Mouse (Mus musculus): Measurements from ENCODE around the gene Nrip1.
A peak's percentile ranks its signal among the peaks of the same experiment; 100 is the strongest.

The Nrip1 gene

DNA sequence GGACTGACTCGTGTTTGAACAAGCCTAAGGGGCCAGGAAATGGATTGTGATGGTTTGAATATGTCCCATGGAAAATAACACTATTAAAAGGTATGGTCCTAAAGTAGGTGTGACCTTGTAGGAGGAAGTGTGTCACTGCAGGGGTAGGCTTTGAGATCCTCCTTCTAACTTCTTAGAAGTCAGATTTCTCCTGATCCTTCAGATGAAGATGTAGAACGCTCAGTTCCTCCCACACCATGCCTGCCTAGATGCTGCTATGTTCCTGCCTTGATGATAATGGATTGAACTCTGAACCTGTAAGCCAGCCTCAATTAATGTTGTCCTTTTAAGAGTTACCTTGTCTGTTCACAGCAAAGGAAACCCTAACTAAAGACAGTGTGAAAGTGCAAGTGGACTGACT is 62.8 kb downstream of the Nrip1 start:
- DNase-seq, result no peak

DNA sequence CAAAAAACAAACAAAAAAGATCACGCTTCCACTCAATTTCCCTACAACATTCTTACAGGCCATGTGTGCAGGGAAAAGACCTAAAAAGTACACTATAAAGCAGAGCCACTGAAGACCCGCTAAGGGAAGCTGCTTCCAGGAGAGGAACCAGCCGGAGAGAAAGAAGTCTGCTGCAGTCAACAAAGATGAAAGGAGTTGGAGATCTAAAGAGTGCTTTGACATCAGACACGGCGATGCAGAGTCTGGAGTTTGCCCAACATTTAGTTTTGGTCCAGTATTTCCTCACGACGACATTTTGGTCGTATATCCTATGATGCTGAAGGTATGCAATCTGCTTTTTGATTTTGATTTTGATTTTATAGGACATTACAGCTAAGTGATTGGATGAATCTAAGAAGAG is 63.3 kb downstream of the Nrip1 start:
- no peak for DNase-seq

DNA sequence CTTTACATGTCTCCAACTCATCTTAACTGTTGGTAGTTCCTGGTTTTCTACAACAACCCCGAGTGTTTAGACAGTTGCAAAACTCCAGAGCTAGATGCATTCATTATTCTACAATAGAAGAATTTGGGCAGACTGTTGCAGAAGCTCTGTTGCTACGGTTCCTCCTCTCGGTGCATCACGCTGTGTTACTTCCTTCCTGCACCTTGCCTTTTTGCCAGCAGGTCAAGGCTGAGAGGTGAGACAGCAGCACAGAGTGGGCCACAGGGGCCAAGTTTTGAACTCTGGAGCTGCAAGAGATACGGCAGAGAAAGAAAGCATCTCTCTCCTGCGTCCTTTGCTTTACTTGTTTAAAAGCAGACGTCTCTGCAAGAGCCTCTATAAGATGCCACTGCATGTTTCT is 64.3 kb downstream of the Nrip1 start:
- DNase-seq, result no peak

DNA sequence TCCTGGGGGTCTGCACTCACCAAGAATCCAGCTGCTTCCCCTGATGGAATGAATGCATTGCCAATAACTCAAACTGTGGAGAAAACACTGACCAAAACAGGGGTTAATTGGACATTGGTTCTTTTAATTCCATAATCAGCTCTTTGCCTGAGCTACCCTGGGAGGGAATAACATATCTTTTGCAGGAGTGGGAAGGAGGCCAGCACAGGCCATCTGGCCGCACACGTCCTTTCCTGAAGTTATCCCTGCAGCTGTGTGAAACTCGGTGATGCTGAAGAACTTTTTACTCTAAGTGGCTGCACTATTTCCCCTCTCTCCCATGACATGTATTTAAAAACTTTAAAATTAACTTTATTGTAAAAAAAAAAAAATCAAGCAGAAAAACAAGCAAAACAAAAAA is 66.6 kb downstream of the Nrip1 start:
- peak; percentile 68 for DNase-seq

DNA sequence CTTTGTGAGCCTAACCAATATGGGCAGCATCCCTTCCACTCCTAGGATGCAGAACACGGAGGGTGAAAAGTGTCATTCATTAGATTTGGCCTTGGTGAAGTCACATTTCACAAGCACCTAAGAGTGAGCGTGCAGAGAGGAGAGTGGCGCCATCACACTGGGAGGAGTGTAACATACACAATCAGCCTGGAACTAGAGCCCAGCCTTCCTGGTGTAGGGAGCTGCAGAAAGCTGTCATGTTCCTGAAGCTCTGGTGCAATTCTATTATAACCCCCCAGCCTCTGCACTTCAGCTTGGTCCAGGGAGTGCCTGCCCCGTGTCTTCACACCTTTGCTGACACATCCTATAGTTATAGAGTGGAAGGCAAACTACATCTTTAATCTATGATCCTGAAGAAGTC is 67.2 kb downstream of the Nrip1 start:
- DNase-seq, result no peak

DNA sequence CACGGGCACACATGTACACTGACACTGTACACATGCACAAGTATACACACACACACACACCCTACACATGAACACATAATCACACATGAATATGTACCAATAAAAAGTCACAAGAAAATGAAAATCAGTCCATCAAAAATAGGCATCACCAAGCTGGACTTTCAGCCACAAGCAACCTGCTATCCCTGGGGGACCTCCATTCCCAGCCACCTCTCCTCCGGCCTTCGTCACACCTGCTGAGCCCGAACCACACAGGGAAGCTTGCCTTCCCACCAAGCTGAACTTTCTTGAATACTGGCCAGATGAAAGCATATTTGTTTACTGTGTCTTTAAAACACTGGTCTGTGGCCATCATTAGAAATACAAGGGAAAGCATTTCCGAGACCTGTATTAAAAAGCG is 70.2 kb downstream of the Nrip1 start:
- no peak for DNase-seq

DNA sequence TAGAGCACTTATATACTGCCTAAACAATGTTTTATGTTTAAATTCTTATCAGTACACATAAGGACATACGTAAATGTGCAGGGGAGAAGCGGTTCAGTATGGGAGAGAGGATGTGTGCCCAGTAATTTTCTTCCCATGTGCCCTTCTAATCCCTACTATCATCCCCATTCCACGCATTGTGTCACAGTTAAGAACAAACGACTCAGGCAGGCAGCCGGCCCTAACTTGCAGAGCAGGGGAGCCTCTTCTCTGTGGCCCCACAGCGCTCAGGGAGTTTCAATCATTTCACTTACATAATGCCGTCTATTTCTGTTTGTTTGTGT is 71.9 kb downstream of the Nrip1 start:
- DNase-seq, result no peak

DNA sequence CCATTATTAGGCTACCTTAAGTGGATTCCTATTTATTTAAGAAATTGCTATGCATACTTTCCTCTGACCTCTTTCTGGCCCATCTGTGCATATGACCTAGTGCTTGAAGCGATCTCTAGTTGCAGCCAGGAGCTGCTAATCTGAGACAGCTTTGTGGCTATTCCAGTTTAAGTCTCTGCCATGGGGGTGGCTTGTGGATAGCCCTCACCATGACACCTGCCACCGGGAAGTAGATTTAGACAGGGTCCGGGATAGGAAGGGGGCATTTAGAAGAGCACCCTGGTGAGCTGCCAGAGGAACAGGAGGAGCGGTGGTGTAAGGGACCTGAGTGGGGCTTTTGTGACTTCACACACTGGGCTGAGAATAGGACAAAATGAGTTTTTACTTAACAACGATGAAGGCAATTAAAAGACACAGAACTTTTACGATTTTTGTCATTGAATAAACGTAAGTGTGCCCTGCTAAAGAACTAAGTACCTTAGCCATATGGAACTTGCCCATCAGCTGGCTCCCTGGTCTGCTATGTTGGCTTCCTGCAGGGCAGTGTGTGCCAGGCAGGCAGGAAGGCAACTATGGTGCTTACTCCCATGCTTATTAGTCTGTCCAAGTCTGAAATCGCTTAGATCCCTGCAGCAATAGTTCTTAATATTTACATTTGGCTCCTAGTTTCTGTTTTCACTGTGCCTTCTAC is 72.4 kb downstream of the Nrip1 start:
- peak; percentile 72 for DNase-seq

DNA sequence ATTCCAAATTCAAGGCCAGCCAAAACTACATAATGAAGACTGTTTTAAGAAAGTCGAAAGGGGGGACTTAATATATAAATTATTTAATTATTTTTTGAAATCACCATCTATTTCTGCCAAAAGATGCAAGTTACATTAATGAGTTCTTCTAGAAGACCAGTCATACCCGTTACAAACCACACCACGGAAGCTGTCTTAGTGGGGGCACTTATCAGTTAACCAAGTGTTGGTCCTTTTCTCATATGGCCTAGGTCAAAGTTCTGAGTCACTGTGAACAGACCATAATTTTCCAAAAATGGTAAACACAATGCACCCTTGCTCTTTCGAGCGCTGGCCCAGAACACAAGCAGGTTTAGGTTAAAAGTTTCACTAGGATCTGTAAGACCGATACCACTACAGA is 73.2 kb downstream of the Nrip1 start:
- no peak for DNase-seq

DNA sequence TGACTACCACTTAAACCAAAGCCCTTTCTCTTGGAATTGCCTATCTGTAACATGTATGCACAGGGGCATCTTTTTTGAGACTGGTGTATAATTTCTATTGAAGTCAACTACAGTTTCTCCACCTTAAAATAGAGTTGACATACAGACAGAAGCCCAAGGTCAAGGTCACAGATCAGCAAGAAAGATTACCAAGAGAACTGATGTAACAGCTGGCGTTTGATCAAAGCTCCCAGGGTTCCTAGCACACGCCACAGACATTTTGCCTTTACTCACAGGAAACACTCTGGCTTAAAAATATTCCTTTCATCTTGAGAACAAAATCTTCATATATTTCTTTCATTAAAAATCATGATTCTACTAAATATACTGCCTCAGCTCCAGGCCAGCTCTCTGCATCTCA is 74.1 kb downstream of the Nrip1 start:
- DNase-seq, result no peak

DNA sequence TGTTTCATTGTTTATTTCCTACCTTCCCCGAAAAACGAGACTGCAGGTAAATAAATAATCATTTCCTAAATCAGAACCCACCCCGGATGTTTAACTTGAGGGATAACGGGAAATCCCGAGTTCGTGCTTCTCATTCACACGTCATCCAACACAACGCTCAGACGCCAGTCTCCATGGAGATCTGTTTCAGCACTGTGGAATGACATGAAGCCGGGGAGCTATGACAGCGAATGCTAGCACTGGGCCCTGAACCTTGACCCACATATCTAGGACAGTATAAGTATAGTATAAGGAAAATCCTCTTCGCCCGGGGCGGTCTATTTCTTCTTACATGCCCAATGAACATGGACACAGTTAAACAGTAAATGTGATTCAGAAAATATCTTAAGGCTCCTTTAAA is 78.3 kb downstream of the Nrip1 start:
- no peak for DNase-seq

DNA sequence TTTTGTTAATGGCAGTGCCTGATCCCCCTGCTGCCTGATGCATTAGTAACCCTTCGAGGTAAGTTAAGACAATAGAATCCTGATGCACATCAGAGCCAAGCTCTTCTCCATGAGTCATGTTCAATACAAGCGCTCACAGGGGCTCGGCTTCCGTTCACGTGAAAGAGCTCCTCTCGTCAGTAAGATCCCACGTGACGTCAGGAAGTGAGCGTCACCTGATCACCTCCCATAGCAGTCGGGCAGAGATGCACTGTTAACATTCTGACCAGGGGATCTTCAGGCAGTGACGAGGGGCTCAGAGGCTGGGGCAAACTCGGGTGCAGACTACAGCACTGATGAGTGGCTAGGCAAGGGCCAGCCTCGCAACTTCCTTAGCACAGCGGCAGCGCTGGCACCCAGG is 79.1 kb downstream of the Nrip1 start:
- no peak for DNase-seq

DNA sequence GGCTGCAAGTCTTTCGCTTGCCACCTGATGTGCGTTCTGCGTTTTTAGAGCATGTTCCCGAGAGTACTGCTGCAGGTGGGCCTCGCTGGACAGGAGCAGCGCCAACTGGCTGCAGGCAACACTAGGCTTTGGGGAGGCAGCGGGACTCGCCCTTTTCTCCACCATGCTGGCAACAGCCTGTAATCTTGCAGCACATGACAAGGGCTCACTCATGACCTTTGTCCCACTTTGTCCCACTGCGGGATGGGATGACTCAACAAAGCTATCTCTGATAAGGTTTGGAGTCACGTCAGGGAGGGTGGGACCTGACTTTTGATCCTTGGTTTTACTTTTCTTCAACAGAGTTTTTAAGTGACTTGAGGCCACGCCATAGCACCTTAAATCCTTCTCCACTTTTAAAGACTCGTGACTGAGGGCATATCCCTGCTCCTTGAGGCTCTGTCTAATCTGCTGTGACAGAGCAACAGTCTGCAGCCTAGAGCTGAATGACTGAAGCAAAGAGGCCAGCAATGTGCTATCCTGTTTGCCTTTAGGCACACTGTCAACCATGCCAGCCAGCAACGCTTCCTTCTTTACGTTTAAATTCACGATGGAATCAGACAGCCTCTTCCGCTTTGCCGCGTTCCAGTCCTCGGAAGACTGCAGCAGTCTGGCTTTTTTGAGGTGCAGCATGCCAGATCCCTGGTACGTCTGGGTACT is 79.7 kb downstream of the Nrip1 start:
- DNase-seq, result no peak

DNA sequence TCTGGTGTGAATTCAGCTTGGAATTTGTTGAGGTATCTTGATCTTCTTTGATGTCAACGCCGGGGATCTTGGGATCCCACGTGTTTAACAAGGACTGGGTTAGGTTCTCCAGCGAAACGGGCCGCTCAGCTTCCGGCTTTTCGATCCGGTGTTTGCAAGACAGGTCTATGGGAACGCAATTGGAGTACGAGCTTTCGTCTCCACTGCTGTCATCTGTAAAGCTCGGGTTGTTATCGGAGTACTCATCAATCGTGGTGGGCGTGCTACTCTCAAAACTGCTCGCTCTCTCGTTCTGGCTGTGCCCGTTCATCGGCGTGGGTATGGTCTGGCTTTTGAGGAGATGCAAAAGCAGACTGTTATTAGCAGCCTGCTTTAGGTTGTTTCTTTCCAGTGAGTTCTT is 80.5 kb downstream of the Nrip1 start:
- no peak for DNase-seq

DNA sequence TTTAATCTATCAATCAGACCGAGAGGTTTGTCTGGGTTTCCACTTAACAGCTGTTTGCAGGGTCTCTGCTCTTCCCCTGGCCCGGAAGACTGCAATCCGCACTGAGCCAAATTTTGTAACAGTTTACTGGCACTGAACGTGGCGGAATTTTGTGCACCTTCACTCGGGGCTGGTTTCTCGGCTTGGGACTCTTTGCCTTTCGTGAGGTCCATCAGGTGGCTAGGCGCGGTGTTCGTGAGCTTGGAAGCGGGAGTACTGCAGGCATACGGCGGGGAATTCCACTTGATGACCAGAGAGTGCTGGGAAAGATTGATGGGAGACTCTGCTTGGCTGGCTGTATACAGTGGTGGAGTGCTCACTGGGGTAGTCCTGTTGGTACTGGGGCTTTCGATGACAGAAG is 81.0 kb downstream of the Nrip1 start:
- no peak for DNase-seq

DNA sequence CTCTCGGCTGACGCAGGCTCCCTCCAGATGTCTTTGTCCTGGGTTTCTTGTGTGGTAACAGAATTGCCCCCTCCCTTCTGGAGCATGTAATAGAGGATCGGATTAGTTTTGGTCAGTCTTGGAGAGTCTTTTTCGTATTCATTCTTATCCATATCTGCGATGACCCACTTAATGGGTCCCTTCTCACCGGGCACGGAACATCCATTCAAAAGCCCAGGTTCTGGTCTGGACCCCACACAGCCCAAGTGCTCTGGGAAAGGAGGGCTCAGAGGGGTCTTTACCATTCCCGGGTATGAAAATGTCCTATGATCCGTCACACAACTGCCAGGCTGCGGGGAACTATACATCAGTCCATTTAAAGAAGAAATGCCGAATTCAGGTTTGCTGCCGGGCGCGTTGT is 82.3 kb downstream of the Nrip1 start:
- DNase-seq, result no peak

DNA sequence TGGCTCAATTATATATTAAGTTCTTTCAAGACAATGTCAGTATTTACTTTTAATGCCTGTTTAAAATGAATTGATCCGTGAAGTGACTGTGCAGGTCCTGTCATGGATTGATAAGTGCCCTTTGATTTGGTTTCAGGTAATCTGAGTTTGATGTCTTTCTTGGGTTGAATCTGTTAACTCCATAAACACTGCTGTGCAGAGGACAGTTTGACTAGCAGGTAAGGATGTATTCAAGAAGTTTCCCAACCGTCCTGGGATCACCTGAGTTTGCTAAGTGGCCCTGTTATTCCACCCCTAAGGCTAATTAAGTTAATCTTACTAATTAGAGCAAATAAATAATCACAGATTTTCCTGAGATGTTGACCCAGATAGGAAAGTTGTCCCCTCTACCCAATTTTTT is 84.1 kb downstream of the Nrip1 start:
- DNase-seq, result no peak

DNA sequence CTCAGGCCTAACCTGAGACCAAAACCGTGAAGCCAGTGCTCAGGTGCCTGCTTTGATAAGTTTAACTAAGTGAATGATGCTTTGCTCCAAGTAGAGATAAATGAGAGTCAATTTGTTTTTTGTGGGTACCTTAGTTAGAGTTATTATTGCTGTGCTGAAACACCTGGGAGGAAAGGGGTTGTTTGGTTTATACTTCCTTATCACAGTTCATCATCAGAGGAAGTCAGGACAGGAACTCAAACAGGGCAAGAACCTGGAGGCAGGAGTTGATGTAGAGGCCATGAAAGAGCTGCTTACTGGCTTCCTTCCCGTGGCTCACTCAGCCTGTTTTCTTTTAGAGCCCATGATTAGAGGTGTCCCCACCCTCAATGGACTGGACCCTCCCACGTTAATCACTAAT is 89.8 kb downstream of the Nrip1 start:
- DNase-seq, result no peak

DNA sequence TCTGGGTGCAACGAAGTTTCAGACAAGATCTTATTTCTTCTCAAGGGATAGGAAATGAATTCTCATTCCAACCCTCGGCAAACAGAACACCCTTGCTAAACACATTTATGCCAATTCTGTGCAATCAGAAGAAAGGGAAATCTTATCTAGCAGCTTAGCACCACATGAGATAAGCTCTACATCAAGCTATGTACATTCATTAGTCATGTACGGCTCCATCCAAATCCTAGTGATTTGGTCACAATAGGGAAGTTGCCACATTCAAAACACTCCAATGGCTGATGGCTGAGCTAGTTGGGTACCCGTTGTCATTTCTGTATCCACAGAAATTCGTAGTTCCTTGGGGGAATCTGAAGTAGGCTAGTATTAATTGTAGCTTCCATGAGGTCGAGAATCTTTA is 91.8 kb downstream of the Nrip1 start:
- DNase-seq, result no peak

DNA sequence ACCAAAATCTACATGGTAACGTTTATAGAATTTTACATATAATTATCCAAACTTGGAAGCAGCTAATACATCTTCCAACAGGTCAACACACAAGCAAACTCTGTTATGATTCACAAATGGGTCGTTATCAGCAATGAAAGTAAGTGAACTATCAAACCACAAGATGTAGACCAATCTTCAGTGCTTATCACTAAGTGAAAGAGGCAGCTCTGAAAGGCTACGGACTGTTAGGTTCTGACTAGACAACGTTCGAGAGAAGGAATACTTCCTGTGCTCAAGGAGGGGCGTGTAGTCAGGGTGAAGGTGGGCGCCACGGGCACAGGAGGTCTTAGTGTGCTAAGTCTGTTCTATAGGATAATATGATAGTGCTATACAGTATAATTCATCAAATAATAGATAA is 93.3 kb downstream of the Nrip1 start:
- no peak for DNase-seq

DNA sequence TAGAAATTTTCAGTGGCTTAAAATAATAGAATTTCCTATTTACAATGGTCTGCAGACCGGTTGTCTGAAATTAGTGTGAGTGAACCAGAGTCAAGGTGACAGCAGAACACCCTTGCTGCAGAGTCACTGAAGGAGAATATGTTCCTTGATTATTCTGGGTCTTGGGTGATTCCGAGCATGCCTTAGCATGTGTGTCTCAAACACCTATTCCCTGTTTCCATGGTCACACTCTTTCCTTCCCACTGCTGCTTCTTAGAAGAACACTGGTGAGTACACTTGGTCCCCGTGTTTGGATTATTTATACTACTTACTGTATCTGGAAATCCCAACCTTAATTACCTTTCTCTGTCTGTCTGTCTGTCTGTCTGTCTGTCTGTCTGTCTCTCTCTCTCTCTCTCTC is 97.4 kb downstream of the Nrip1 start:
- no peak for DNase-seq

DNA sequence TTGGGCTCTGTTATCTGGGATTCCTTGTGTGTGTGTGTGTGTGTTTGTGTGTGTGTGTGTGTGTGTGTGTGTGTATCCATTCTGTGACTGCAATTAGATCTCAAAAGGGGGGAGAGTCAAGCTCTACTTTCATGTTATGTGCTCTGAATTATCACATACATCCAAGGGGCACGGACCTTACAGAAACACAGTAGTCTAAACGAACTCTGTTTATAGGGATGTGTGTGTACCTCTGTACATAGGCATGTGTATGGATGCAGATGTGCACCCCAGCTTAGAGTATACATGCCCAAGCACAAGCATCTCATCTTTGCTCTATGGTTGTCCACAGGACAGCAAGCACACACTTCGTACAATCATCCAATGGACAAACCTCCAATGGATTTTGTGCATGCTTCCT is 98.0 kb downstream of the Nrip1 start:
- no peak for DNase-seq

DNA sequence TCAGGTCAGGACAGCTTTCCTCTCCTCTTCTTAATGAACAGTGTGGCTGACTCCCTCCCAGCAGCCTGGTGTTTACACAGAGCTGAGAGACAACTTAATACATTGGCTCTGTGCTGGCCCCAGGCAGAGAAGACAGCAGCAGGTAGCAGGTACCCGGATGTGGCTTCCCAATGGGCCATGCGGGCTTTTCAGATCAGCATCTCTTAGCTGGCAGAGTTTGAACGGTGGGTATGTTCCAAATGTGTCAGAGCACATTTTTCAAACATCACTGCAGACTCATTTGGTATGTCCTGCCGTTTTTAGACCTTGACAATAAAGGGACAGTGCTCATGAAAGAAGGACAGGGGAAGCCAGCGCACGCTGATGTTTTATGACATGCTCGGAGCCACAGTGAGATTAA is 98.5 kb downstream of the Nrip1 start:
- DNase-seq, result peak; percentile 77

DNA sequence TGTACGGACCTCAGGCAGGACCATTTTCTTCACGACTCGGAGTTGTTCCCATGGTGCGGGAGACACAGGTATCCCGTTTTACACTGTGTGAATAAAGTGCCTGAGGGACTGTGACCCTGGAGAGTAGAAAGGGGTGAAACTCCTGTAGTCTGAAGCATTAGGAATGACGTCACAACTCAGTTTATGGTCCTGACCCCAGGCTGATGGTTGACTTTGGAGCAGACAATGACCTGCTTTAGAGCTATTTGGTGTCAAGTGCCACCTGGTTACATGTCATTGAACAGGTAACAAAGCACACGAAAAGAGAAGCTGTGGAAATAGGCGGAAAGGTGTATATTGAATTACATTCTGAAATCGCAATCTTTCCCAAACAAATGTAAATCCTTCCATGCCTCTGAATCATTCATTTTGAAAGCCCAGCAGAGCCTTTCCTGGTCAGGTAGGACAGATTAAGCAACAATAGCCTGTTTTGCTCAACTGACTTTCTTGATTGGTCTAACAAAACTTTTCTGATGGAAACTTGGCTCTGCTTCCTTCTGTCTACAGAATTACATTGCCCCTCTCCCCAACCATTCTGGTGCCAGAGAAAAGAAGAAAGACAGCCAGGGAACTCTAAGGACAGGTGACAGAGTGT is 106.9 kb downstream of the Nrip1 start:
- DNase-seq, result no peak

DNA sequence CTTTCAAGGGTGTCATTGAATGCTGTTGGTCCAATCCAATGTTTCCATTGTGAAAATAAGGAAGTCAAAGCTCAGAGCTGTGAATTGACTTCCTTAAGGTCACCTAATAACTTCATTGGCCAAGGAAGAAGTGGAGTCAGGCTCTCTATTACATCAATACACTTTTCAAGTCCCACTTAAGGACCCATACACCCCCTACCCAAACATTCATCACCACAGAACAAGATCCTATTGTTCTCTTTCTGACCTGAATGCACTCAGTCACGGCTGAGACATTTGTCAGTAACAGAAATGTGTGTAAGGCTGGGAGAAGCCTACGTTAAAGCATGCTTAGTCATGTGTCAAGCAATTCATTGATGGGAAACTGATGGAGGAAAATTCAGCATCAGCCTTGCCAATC is 107.8 kb downstream of the Nrip1 start:
- no peak for DNase-seq

All from cerebellum, adult 9-10 months (tissue).